Mouse (Mus musculus) myocyte (in vitro differentiated cells): ENCODE data around the gene Kank3. TPM values are rescaled to one million over a fixed set of nuclear protein-coding genes. Genes with fewer than 3 reads are reported as not detected.
A peak's percentile ranks its signal among the peaks of the same experiment; 100 is the strongest.

Experiments
- H3K27me3 ChIP-seq: one replicate; pipeline ENCODE4 v1.6.1; 2011; ENCODE audit not compliant: control insufficient read depth, insufficient read depth, insufficient read length
- H3K36me3 ChIP-seq: one replicate; pipeline ENCODE4 v1.6.1; 2011; ENCODE audit not compliant: control insufficient read depth, insufficient read depth
- H3K4me2 ChIP-seq: one replicate; pipeline ENCODE4 v1.6.1; 2011; ENCODE audit warnings: low read depth, control low read depth
- H3K4me3 ChIP-seq: one replicate; pipeline ENCODE4 v1.5.1; 2011; ENCODE audit warnings: mild to moderate bottlenecking, control low read depth, moderate library complexity
- H3K79me2 ChIP-seq: one replicate; pipeline ENCODE4 v1.6.1; 2011; ENCODE audit not compliant: control insufficient read depth, insufficient read depth
- H3ac ChIP-seq: one replicate; pipeline ENCODE4 v1.6.1; 2011; ENCODE audit not compliant: control insufficient read depth, insufficient read length
- CEBPB ChIP-seq: IDR thresholded peaks from 2 replicates; pipeline ENCODE4 v1.6.1; 2011; ENCODE audit warnings: mild to moderate bottlenecking, moderate library complexity; ENCODE audit not compliant: poor library complexity, insufficient read depth, severe bottlenecking
- E2F4 ChIP-seq: IDR thresholded peaks from one replicate; pipeline ENCODE4 v1.6.1; 2011; ENCODE audit warnings: mild to moderate bottlenecking, control low read depth, moderate library complexity; ENCODE audit not compliant: insufficient read depth
- MAX ChIP-seq: IDR thresholded peaks from one replicate; pipeline ENCODE4 v1.6.1; 2011; ENCODE audit warnings: low read depth, mild to moderate bottlenecking, control low read depth
- MYOD1 ChIP-seq, 3 experiments: IDR thresholded peaks; one replicate each; pipeline ENCODE4 v1.6.1; 2011; ENCODE audit warnings: control low read depth in 2 of 3, low read depth in 2 of 3, mild to moderate bottlenecking in 2 of 3, moderate library complexity in 1 of 3; ENCODE audit not compliant: insufficient read length in 2 of 3, control insufficient read depth in 1 of 3
- MYOG ChIP-seq, 3 experiments: IDR thresholded peaks; one replicate each; pipeline ENCODE4 v1.6.1; 2011; ENCODE audit warnings: control low read depth in 2 of 3, low read depth in 2 of 3, mild to moderate bottlenecking in 2 of 3; ENCODE audit not compliant: insufficient read length in 2 of 3, control insufficient read depth in 1 of 3, insufficient read depth in 1 of 3
- POLR2A ChIP-seq: IDR thresholded peaks from one replicate; pipeline ENCODE4 v1.6.1; 2011; ENCODE audit warnings: low read depth, mild to moderate bottlenecking, control low read depth, moderate library complexity; ENCODE audit not compliant: insufficient read length
- POLR2AphosphoS2 ChIP-seq: IDR thresholded peaks from one replicate; pipeline ENCODE4 v1.6.1; 2011; ENCODE audit warnings: low read depth, control low read depth; ENCODE audit not compliant: insufficient read length
- REST ChIP-seq: IDR thresholded peaks from one replicate; pipeline ENCODE4 v1.6.1; 2011; ENCODE audit warnings: mild to moderate bottlenecking, control low read depth, moderate library complexity; ENCODE audit not compliant: insufficient read depth, insufficient read length
- SRF ChIP-seq: IDR thresholded peaks from one replicate; pipeline ENCODE4 v1.6.1; 2011; ENCODE audit warnings: low read depth; ENCODE audit not compliant: control insufficient read depth, insufficient read length
- TCF12 ChIP-seq: IDR thresholded peaks from one replicate; pipeline ENCODE4 v1.6.1; 2011; ENCODE audit warnings: mild to moderate bottlenecking, control low read depth; ENCODE audit not compliant: poor library complexity, insufficient read depth, severe bottlenecking
- TCF3 ChIP-seq: IDR thresholded peaks from one replicate; pipeline ENCODE4 v1.6.1; 2011; ENCODE audit warnings: low read depth, control low read depth; ENCODE audit not compliant: insufficient read length
- USF1 ChIP-seq: IDR thresholded peaks from one replicate; pipeline ENCODE4 v1.6.1; 2011; ENCODE audit warnings: low read depth, mild to moderate bottlenecking, control low read depth, moderate library complexity
- polyA plus RNA-seq: library from polyadenylated mRNA; unstranded; fragments of >200 nt; fragmentation: generic; extraction: Trizol; gene quantifications from one replicate; pipeline ENCODE4 v1.2.1, GENCODE M21; 2012; ENCODE audit warnings: missing spikeins

Gene Kank3
- polyA plus RNA-seq, 1 experiment, result 8.3 TPM

DNA sequence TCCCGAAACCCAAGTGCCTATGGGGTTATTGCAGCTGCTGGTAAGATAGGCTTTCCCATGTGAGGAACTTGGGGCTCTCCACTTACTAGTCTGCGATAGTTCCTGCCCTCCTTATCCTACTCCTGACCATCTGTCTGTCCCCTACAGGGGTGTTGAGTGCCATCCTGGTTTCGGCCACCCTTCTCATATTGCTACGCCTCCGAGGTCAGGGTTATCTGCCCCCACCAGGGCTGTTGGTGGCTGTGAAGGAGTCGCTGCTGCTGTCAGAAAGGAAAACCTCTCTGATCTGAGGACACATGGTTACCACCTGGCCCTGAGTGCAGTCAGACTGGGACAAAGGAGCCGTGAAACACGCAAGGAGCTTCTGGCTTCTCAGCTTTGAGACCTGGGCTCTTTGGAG is 37.8 kb downstream of the Kank3 start:
- TF ChIP-seq MYOD1 (IDR thresholded peaks at IDR 0.05; ENCODE audit: control insufficient read depth in 1 of 3, insufficient read length in 2 of 3, low read depth in 2 of 3), result peak in 1 of 3 experiments; percentile 60
- no peak for TF ChIP-seq CEBPB
- H3K27me3 ChIP-seq, result no peaks in the 10 kb centered on the region
- no peaks in the 10 kb centered on the region for H3K79me2 ChIP-seq
- H3K4me2 ChIP-seq, result no peak overlapping the region
- peaks cover 7% of the 10 kb centered on the region for H3K36me3 ChIP-seq
- no peak overlapping the region for H3K4me3 ChIP-seq
- H3ac ChIP-seq, result no peak overlapping the region

DNA sequence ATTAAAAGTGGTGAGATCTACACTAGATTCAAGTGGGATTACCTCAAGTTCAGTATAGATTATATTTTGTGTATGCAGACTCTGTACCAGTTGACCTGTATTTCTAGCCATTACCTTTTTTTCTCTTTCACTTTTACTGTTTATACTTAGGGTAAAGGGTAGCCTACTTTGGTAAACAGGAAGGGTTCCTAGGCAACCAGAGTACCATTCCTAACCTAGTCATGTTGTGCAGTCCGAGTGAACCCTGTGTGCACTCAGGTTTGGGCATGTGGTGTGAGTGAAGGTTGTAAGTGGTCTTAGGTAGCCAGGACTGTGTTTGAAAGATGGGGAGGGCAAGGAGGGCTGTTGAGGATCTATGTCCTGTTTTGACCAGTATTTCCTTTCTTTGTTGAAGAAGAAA is 41.0 kb downstream of the Kank3 start:
- Histone ChIP-seq H3K4me2 (no peak overlapping the region), H3K4me3 (no peak overlapping the region), H3ac (no peak overlapping the region), H3K79me2 (no peaks in the 10 kb centered on the region), H3K27me3 (no peaks in the 10 kb centered on the region), H3K36me3 (peaks cover 5% of the 10 kb centered on the region)
- TF ChIP-seq CEBPB (no peak), SRF (no peak)

DNA sequence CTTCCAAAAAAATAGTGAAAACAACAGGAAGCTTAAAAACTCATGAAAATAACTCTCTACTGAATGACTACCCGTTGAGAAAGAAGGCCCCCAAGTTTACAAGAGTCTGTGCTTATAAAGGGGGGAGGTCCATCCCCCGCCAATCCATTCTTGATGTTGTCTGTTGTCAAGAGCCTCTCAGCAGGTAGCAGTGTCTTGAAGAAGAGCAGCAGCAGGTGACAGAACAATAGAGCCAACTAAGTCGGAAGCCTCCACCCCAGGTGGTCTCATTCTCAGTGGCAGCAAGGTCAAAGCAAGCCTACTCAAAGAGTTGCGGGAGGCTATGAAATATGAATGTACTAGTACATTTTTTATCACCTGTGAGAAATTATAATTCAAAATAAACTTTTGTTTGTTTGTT is 47.5 kb downstream of the Kank3 start:
- H3ac ChIP-seq, result no peak overlapping the region
- no peak overlapping the region for H3K4me2 ChIP-seq
- H3K36me3 ChIP-seq, result no peaks in the 10 kb centered on the region
- no peaks in the 10 kb centered on the region for H3K27me3 ChIP-seq
- TF ChIP-seq TCF3, result no peak
- TF ChIP-seq SRF, result no peak
- no peak for TF ChIP-seq USF1
- no peak for TF ChIP-seq E2F4
- no peak for TF ChIP-seq POLR2AphosphoS2
- no peak for TF ChIP-seq CEBPB
- TF ChIP-seq MAX, result no peak
- no peak for TF ChIP-seq MYOG (IDR thresholded peaks at IDR 0.05; ENCODE audit: control insufficient read depth in 1 of 3, insufficient read depth in 1 of 3, insufficient read length in 2 of 3, low read depth in 2 of 3)
- TF ChIP-seq MYOD1 (IDR thresholded peaks at IDR 0.05; ENCODE audit: control insufficient read depth in 1 of 3, insufficient read length in 2 of 3, low read depth in 2 of 3), result no peak
- TF ChIP-seq POLR2A, result no peak
- no peaks in the 10 kb centered on the region for H3K79me2 ChIP-seq
- H3K4me3 ChIP-seq, result no peak overlapping the region

DNA sequence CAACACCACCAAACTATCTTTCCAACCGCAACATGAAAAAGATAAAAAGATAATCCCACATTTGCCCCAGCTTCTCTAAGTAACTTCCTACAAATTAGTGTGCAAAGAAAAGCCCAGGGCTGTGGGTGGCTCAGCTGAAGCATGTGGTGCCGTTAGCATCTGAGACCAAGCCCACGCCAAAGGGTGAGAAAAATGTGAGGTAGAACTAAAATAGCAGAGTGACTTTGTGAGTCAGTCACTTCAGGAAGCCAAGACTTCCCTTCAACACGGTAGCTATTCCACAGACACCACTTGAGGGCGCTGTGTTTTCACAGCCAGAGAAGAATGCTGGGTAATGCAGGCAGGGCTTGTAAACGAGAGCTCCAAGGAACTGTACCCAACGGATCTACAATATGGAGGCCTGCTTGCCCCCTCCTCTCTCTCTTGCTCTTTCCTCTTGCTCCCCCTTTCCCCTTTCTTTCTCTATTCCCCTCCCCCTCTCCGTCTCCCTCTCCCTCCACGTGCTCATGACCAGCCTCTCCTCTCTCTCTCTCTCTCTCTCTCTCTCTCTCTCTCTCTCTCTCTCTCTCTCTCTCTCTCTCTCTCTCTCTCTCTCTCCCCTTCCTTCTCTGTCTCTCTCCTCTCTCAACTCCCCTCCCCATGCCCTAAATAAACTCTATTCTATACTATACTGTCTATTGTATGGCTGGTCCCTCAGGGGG is 55.2 kb downstream of the Kank3 start:
- no peak overlapping the region for H3K4me2 ChIP-seq
- H3K27me3 ChIP-seq, result no peaks in the 10 kb centered on the region
- no peaks in the 10 kb centered on the region for H3K36me3 ChIP-seq
- H3K4me3 ChIP-seq, result no peak overlapping the region
- no peak overlapping the region for H3ac ChIP-seq
- TF ChIP-seq MAX (no peak), USF1 (no peak), TCF3 (no peak), E2F4 (no peak), MYOG (IDR thresholded peaks at IDR 0.05; ENCODE audit: control insufficient read depth in 1 of 3, insufficient read depth in 1 of 3, insufficient read length in 2 of 3, low read depth in 2 of 3) (no peak), POLR2A (no peak), TCF12 (no peak), CEBPB (no peak), REST (no peak)
- no peaks in the 10 kb centered on the region for H3K79me2 ChIP-seq

Other genes starting within 250 kb of the Kank3 start
- 21.9 TPM for gene Zfp414, start 181.4 kb upstream of the Kank3 start, polyA plus RNA-seq
- gene Pram1, start 172.5 kb upstream of the Kank3 start, polyA plus RNA-seq, result 0.41 TPM
- gene Hnrnpm, start 123.7 kb upstream of the Kank3 start, polyA plus RNA-seq, result 68.2 TPM
- 51.5 TPM for gene March2, start 91.8 kb upstream of the Kank3 start, polyA plus RNA-seq
- 126 TPM for gene Rab11b, start 50.0 kb upstream of the Kank3 start, polyA plus RNA-seq
- 42.8 TPM for gene Angptl4, start 28.7 kb upstream of the Kank3 start, polyA plus RNA-seq
- 6,768 TPM for gene Rps28, start 14.0 kb downstream of the Kank3 start, polyA plus RNA-seq
- 614 TPM for gene Ndufa7, start 14.1 kb downstream of the Kank3 start, polyA plus RNA-seq
- 83.1 TPM for gene Cd320, start 32.6 kb downstream of the Kank3 start, polyA plus RNA-seq
- gene Gm7029, start 63.3 kb downstream of the Kank3 start, polyA plus RNA-seq, result not detected
- 32.2 TPM for gene Kifc1, start 80.1 kb downstream of the Kank3 start, polyA plus RNA-seq
- gene Platr17, start 94.6 kb downstream of the Kank3 start, polyA plus RNA-seq, result 0.17 TPM
- 16.9 TPM for gene Daxx, start 98.9 kb downstream of the Kank3 start, polyA plus RNA-seq
- gene Tapbp, start 105.4 kb downstream of the Kank3 start, polyA plus RNA-seq, result 50.6 TPM
- 31.6 TPM for gene Zbtb22, start 105.4 kb downstream of the Kank3 start, polyA plus RNA-seq
- 20.1 TPM for gene Rgl2, start 119.0 kb downstream of the Kank3 start, polyA plus RNA-seq
- 110 TPM for gene Pfdn6, start 129.8 kb downstream of the Kank3 start, polyA plus RNA-seq
- 25.9 TPM for gene Wdr46, start 130.1 kb downstream of the Kank3 start, polyA plus RNA-seq
- 1.2 TPM for gene B3galt4, start 141.0 kb downstream of the Kank3 start, polyA plus RNA-seq
- gene Vps52, start 145.3 kb downstream of the Kank3 start, polyA plus RNA-seq, result 29.9 TPM
- gene Rps18, start 145.5 kb downstream of the Kank3 start, polyA plus RNA-seq, result 287 TPM
- gene H2-K1, start 189.8 kb downstream of the Kank3 start, polyA plus RNA-seq, result 89.2 TPM
- gene Ring1, start 214.2 kb downstream of the Kank3 start, polyA plus RNA-seq, result 42.9 TPM
- 51.1 TPM for gene H2-Ke6, start 217.5 kb downstream of the Kank3 start, polyA plus RNA-seq
- gene Slc39a7, start 221.2 kb downstream of the Kank3 start, polyA plus RNA-seq, result 207 TPM
- 45.8 TPM for gene Rxrb, start 221.3 kb downstream of the Kank3 start, polyA plus RNA-seq
- gene Col11a2, start 228.9 kb downstream of the Kank3 start, polyA plus RNA-seq, result 0.94 TPM